Mouse (Mus musculus): ENCODE results near the gene Hmga1.

- TF ChIP-seq CEBPB (IDR thresholded peaks at IDR 0.05; ENCODE audit: low read depth) (no peak), CTCF (IDR thresholded peaks at IDR 0.05; ENCODE audit: control insufficient read depth, insufficient read depth, insufficient read length) (no peak), USF1 (IDR thresholded peaks at IDR 0.05; ENCODE audit: low read depth) (no peak), MYOG (IDR thresholded peaks at IDR 0.05; ENCODE audit: control insufficient read depth, extremely low read depth, insufficient read length) (no peak)
These were observed 31.9 kb downstream of the Hmga1 start for GRCm38 (mm10) chr17:27588231-27588630.

All from C2C12 (cell line).